Mouse (Mus musculus): ENCODE results near the gene Coa7. TPM values are rescaled to one million over a fixed set of nuclear protein-coding genes. Genes with fewer than 3 reads are reported as not detected.
A peak's percentile ranks its signal among the peaks of the same experiment; 100 is the strongest.

Coa7 gene
- 45.7 and 46.4 TPM in 2 replicates for polyA plus RNA-seq (2014; fragmentation: Nextera tagmentation; extraction: Ambion mirVana)

DNA sequence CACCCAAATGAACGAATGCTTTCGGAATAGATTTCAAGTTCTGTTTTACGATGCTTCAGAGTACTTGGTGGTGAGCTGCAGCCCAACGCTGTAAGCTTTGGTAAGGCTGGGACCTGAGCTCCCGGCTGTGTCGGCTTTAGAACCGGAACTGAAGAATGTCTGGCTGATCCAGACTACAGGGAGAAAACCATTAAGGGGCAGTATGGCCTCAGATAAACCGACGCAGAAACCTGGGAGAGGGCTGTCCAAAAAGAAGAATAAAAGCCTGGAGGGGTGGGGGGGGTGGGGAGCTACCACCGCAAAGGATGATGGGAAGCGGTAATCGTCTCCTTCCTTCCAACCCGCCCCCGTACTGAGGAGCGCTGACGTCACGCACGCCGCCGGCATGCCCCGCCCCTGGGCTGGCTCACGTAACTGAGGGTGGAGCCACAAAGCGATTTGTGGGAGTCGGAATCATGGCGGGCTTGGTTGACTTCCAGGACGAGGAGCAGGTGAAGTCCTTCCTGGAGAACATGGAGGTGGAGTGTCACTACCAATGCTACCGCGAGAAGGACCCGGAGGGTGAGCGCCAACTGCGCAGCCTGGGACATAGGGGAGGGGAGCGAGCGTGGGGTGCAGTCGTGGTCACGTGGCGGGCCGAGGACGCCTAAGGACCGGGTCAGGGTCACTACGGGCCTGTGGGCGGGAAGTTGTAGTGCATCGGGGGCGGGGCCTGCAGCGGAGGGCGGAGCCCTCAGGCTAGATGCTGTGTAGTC lies at the start of gene Coa7:
Gene Coa7, plus strand, starts transcription at position 411 of the 755 bp plus-strand sequence.
- WGBS: under 1% methylated on average over 45 of the region's 45 CpGs
- Histone ChIP-seq H3K27me3 (ENCODE audit: control insufficient read depth, insufficient read depth, low read length) (no peaks in the 10 kb centered on the region), H3K9ac (replicated peaks; ENCODE audit: low read length) (peak within 1 kb of the TSS; percentile 72), H3K9me3 (ENCODE audit: control insufficient read depth, low read length) (no peaks in the 10 kb centered on the region), H3K4me1 (ENCODE audit: control insufficient read depth, insufficient read depth, low read length) (peaks cover 6% of the 10 kb centered on the region; the same call in 1 of the 2 replicates), H3K27ac (replicated peaks; ENCODE audit: low read depth, low read length) (peak within 1 kb of the TSS; percentile 96), H3K36me3 (ENCODE audit: control insufficient read depth, insufficient read depth, low read length) (peaks cover 11% of the 10 kb centered on the region; the same call in 1 of the 2 replicates), H3K4me2 (ENCODE audit: low read length) (peak within 1 kb of the TSS; percentile 69), H3K4me3 (replicated peaks; ENCODE audit: low read depth, low read length) (peak within 1 kb of the TSS; percentile 67)
- ATAC-seq (ENCODE audit: low FRiP score, low TSS enrichment) (peak; percentile 95), DNase-seq (peak; percentile 99)

DNA sequence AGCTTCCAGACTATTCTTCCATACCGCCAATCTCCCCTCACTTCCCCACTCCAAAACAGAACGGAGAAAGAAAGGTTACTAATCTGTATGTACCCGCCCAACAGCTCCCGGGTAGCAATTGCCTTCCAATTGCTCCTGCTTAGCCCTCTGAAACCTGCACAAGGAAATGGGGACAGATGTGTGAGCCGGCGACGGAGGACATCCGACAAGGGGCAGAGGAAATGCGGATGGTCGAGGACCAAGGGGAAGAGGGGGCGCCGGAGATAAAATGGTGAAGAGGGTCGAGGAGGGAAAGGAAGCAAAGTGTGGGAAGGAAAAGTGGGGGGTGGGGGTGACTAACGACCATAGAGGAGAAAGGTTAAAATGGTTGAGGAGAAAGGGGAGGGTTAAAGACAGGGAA lies 27.7 kb upstream of the Coa7 start:
- Histone ChIP-seq H3K27me3 (ENCODE audit: control insufficient read depth, insufficient read depth, low read length) (no peaks in the 10 kb centered on the region), H3K9ac (replicated peaks; ENCODE audit: low read length) (peak overlapping the region; percentile 86), H3K4me3 (replicated peaks; ENCODE audit: low read depth, low read length) (peak overlapping the region; percentile 89), H3K4me1 (ENCODE audit: control insufficient read depth, insufficient read depth, low read length) (peaks cover 19% of the 10 kb centered on the region), H3K4me2 (ENCODE audit: low read length) (peak overlapping the region; percentile 68), H3K27ac (replicated peaks; ENCODE audit: low read depth, low read length) (peak overlapping the region; percentile 95), H3K36me3 (ENCODE audit: control insufficient read depth, insufficient read depth, low read length) (no peaks in the 10 kb centered on the region), H3K9me3 (ENCODE audit: control insufficient read depth, low read length) (0 out of 2 replicates have a peak, but pooled peaks cover 1% of the 10 kb centered on the region)
- WGBS: under 1% methylated on average over 14 of the region's 14 CpGs
- ATAC-seq (ENCODE audit: low FRiP score, low TSS enrichment) (peak; percentile 25), DNase-seq (no peak)

DNA sequence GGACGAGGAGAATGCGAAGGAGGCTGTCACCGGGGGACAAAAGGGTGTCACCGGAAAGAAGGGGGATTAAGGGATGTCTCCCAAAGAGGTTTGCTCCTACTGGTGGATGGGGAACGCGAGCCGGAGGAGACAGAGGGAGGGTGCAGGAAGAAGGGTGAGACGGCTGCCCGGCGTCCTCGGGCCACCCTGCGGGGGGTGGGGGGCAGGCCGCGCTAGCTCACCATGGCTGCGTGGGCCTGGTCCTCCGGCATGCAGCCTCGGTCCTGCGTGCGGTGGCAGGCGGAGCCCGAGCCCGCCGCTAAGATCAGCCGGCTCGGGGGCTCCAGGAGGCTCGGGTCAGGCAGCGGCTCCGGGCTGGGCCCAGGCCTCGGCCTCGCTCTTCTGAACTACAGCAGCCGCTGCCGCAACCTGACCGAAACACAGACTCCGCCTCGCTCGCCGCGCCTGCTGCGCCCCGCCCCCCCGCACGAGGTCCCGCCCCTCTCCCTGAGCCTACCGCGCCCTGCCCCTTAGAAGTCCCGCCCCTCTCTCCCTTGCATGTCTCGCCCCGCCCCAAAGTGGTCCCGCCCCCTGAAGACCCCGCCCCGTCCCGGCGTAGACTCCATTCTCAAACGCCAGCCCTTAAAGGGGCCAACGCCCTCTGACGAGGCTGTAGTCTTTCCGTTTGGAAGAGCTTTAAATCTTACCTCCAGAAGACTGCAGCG lies 27.1 kb upstream of the Coa7 start, which contains the start of gene Zyg11b:
Gene Zyg11b, minus strand, starts transcription at position 427 of the 704 bp plus-strand sequence.
- peaks cover 2% of the 10 kb centered on the region; the same call in 1 of the 2 replicates for H3K9me3 ChIP-seq (ENCODE audit: control insufficient read depth, low read length)

DNA sequence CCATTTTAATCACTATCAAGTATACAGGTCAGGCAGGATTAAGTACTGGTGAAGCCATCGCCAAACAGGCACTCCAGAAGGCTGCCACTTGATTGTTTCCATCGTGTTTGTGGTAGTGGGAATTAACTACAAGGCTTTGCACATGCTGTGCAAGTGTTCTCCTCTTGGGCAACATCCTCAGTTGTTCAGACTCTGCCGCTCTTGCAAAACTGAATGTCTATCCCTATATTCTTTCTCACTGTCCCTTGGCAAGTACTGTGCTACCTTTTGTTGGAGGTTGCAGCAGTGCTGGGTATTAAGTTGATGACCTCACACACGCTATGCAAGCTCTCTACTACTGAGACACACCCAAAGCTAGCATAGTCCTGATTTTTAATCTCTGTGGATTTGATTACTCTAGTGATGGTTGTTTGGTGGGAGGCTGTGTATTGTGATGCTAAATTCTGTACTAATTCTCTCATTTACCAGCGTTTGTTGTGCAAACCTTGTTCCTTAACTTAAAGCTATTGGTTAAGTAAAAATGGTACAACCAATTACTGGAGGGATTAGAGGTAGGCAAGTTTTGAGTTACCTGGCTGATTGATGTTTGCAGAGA lies 25.5 kb upstream of the Coa7 start:
- no peak for ATAC-seq (ENCODE audit: low FRiP score, low TSS enrichment)
- H3K9me3 ChIP-seq (ENCODE audit: control insufficient read depth, low read length): peaks cover 5% of the 10 kb centered on the region; the same call in 1 of the 2 replicates
- H3K36me3 ChIP-seq (ENCODE audit: control insufficient read depth, insufficient read depth, low read length): no peaks in the 10 kb centered on the region
- peaks cover 19% of the 10 kb centered on the region for H3K4me1 ChIP-seq (ENCODE audit: control insufficient read depth, insufficient read depth, low read length)
- no peak overlapping the region for H3K4me3 ChIP-seq (replicated peaks; ENCODE audit: low read depth, low read length)
- no peak overlapping the region for H3K27ac ChIP-seq (replicated peaks; ENCODE audit: low read depth, low read length)
- 76% methylated on average over 5 of the region's 5 CpGs for WGBS
- no peak overlapping the region for H3K4me2 ChIP-seq (ENCODE audit: low read length)
- DNase-seq: no peak
- no peaks in the 10 kb centered on the region for H3K27me3 ChIP-seq (ENCODE audit: control insufficient read depth, insufficient read depth, low read length)
- H3K9ac ChIP-seq (replicated peaks; ENCODE audit: low read length): no peak overlapping the region

More for the DNA sequence above, 27.1 kb upstream of the Coa7 start, which contains the start of gene Zyg11b:
- ATAC-seq (ENCODE audit: low FRiP score, low TSS enrichment): peak; percentile 95
- Histone ChIP-seq H3K27ac (replicated peaks; ENCODE audit: low read depth, low read length) (peak within 1 kb of the TSS; percentile 95), H3K36me3 (ENCODE audit: control insufficient read depth, insufficient read depth, low read length) (no peaks in the 10 kb centered on the region), H3K4me2 (ENCODE audit: low read length) (peak within 1 kb of the TSS; percentile 68), H3K9ac (replicated peaks; ENCODE audit: low read length) (peak within 1 kb of the TSS; percentile 86), H3K4me3 (replicated peaks; ENCODE audit: low read depth, low read length) (peak within 1 kb of the TSS; percentile 89), H3K27me3 (ENCODE audit: control insufficient read depth, insufficient read depth, low read length) (no peaks in the 10 kb centered on the region), H3K4me1 (ENCODE audit: control insufficient read depth, insufficient read depth, low read length) (peaks cover 19% of the 10 kb centered on the region)
- WGBS: under 1% methylated on average over 47 of the region's 58 CpGs
- DNase-seq: peak; percentile 96

DNA sequence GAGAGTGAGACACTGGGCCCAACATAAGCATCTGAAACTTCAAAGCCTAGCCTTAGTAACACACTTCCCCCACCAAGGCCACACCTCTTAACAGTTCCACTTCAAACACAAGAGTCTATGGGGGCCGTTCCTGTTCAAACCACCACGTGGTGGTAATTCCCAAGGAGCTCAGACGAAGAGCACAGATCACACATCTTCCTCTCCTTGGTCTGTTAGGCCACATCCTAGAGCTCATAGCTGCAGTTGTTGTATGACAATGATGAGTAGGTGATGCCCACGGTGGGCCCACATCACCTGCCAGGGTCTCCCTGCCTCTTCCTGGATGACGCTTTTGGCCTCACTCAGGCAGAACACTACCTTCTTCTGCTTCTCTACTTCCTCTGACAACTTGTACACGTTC lies 17.2 kb upstream of the Coa7 start:
- ATAC-seq (ENCODE audit: low FRiP score, low TSS enrichment) (no peak), DNase-seq (no peak)
- no peaks in the 10 kb centered on the region for H3K4me1 ChIP-seq (ENCODE audit: control insufficient read depth, insufficient read depth, low read length)
- H3K4me2 ChIP-seq (ENCODE audit: low read length): no peak overlapping the region
- H3K36me3 ChIP-seq (ENCODE audit: control insufficient read depth, insufficient read depth, low read length): no peaks in the 10 kb centered on the region
- H3K27me3 ChIP-seq (ENCODE audit: control insufficient read depth, insufficient read depth, low read length): no peaks in the 10 kb centered on the region
- no peak overlapping the region for H3K4me3 ChIP-seq (replicated peaks; ENCODE audit: low read depth, low read length)
- WGBS: 88% methylated on average over 6 of the region's 6 CpGs
- no peak overlapping the region for H3K27ac ChIP-seq (replicated peaks; ENCODE audit: low read depth, low read length)
- no peak overlapping the region for H3K9ac ChIP-seq (replicated peaks; ENCODE audit: low read length)
- peaks cover 3% of the 10 kb centered on the region; the same call in 1 of the 2 replicates for H3K9me3 ChIP-seq (ENCODE audit: control insufficient read depth, low read length)

DNA sequence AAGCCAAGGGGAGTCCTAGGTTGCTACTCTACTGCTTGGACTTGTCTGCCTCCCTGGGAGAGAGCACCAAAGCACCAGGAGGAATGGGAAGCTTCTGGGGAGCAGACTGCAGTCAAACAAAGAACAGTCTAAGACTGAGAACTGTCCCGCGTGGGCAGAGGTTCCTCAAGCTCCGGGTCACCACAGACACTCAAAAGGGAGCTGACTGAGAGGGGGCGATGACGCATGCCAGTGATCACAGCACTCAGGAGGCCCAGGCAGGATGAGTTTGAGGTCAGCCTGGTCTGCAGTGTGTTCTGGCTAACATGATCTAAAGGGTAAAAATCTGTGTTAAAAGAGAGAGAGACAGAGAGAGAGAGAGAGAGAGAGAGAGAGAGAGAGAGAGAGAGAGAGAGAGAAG lies 13.9 kb upstream of the Coa7 start:
- 36% methylated on average over 5 of the region's 5 CpGs for WGBS
- DNase-seq (no peak), ATAC-seq (ENCODE audit: low FRiP score, low TSS enrichment) (no peak)
- no peaks in the 10 kb centered on the region for H3K27me3 ChIP-seq (ENCODE audit: control insufficient read depth, insufficient read depth, low read length)
- H3K4me1 ChIP-seq (ENCODE audit: control insufficient read depth, insufficient read depth, low read length): no peaks in the 10 kb centered on the region
- H3K36me3 ChIP-seq (ENCODE audit: control insufficient read depth, insufficient read depth, low read length): no peaks in the 10 kb centered on the region
- H3K4me3 ChIP-seq (replicated peaks; ENCODE audit: low read depth, low read length): no peak overlapping the region
- H3K9me3 ChIP-seq (ENCODE audit: control insufficient read depth, low read length): no peaks in the 10 kb centered on the region
- no peak overlapping the region for H3K9ac ChIP-seq (replicated peaks; ENCODE audit: low read length)
- H3K4me2 ChIP-seq (ENCODE audit: low read length): no peak overlapping the region
- H3K27ac ChIP-seq (replicated peaks; ENCODE audit: low read depth, low read length): no peak overlapping the region

DNA sequence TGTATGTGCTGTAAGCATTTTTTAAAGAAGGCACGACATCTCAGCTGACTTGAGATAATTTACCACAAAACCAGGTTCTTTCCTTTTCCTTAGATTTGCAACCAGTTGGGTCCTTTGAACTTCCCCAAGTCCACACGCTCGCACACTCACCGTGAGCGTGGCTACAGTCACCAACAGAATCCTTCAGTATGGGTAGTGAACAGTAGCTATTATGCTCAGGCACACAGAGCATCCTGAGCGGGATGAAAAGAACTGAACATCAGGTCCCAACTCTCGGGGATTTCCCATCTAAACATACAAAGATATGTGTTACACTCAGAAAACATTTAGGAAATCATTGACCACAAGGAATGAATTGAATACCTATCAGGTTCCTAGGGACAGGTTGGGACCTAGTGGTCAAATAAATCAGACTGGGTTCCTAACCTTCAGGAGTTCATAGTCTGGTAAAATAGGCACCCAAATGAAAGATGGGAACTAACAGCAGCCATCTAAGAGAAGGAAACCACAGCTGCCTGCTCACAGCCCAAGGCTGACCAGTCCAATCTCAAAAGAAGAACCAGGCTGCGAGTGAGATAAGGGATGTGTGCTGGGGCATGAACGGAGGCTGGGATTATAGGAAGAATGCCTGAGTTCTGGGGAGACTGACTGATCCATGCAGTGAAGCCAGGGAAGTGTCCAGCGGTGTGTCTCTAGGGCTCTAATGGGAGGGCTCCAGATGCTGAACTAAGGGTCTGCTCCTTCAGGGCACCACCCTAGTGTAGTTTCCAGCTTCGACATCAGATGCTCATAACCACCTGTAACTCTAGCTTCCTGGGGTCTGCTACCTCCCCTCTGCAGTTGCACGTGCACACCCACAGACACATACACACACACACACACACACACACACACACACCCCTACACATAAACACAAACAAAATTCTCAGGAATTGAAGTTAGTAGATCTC lies 10.0 kb upstream of the Coa7 start:
- H3K36me3 ChIP-seq (ENCODE audit: control insufficient read depth, insufficient read depth, low read length): no peaks in the 10 kb centered on the region
- no peak overlapping the region for H3K27ac ChIP-seq (replicated peaks; ENCODE audit: low read depth, low read length)
- no peaks in the 10 kb centered on the region for H3K4me1 ChIP-seq (ENCODE audit: control insufficient read depth, insufficient read depth, low read length)
- no peaks in the 10 kb centered on the region for H3K9me3 ChIP-seq (ENCODE audit: control insufficient read depth, low read length)
- no peak overlapping the region for H3K4me2 ChIP-seq (ENCODE audit: low read length)
- WGBS: 83% methylated on average over 12 of the region's 12 CpGs
- no peak overlapping the region for H3K4me3 ChIP-seq (replicated peaks; ENCODE audit: low read depth, low read length)
- H3K27me3 ChIP-seq (ENCODE audit: control insufficient read depth, insufficient read depth, low read length): no peaks in the 10 kb centered on the region
- no peak overlapping the region for H3K9ac ChIP-seq (replicated peaks; ENCODE audit: low read length)
- ATAC-seq (ENCODE audit: low FRiP score, low TSS enrichment) (no peak), DNase-seq (no peak)
